25 mouse cellular contexts compared by ENCODE assay signal in the genomic region with DNA sequence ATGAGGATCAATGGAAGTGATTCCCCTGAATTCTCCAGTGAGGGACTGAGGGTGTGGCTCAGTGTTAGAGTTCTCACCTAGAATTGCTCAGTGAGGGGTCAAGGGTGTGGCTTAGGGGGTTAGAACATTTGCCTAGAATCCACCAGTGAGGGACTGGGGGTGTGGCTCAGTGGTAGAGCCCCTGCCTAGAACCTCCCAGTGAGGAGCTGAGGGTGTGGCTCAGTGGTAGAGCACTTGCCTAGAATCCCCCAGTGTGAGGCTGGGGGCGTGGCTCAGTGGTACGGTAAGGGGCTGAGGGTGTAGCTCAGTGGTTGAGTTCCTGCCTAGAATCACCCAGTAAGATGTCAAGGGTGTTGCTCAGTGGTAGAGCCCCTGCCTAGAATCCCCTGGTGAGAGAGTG. TPM values are rescaled to one million over a fixed set of nuclear protein-coding genes. Genes with fewer than 3 reads are reported as not detected.
DNase-seq lines count a peak whose midpoint lies in the region; ATAC-seq and TF ChIP-seq lines count a peak whose summit lies in the region.
"Had no signal": no experiment of that assay in that cellular context is flagged by ENCODE, and none has a peak within 500 bp of the region (broad histone marks: within the 10 kb centered on the region; RNA-seq: fewer than 3 reads in every experiment).

No protein-coding gene starts in this region.

- 73% methylated on average over 2 of the region's 2 CpGs for WGBS in embryonic facial prominence, embryonic 13.5 days
- WGBS in embryonic facial prominence, embryonic 10.5 days: 77% methylated on average over 2 of the region's 2 CpGs
- WGBS in hindbrain, embryonic 13.5 days: 78% methylated on average over 2 of the region's 2 CpGs
- WGBS in hindbrain, postnatal 0 days: 76% methylated on average over 2 of the region's 2 CpGs
- WGBS in stomach, embryonic 14.5 days: 74% methylated on average over 2 of the region's 2 CpGs
- 63% methylated on average over 2 of the region's 2 CpGs for WGBS in stomach, postnatal 0 days

- DNase-seq in embryonic facial prominence, embryonic 10.5 days (ENCODE audit: low spot score): no peak
- DNase-seq in hindbrain, postnatal 0 days (ENCODE audit: low spot score): no peak
- no peak for DNase-seq in stomach, postnatal 0 days (ENCODE audit: low spot score)
- DNase-seq in spleen, postnatal 14 days (ENCODE audit: low spot score in 2 of 2): no peak
- DNase-seq: adrenal gland, adult 8-10 months; adrenal gland, postnatal 36 days; B cell, adult 2 months; cerebellum, adult 2 months; cerebellum, postnatal 10 days; gastrocnemius, adult 2 months; gastrocnemius, postnatal 25 days; heart, postnatal 14 days had no signal

- H3K36me3 ChIP-seq in embryonic facial prominence, embryonic 13.5 days: no peaks in the 10 kb centered on the region
- H3K36me3 ChIP-seq in embryonic facial prominence, embryonic 10.5 days (replicated peaks): no peaks in the 10 kb centered on the region
- peaks cover 44% of the 10 kb centered on the region for H3K36me3 ChIP-seq in hindbrain, embryonic 13.5 days
- H3K36me3 ChIP-seq in hindbrain, postnatal 0 days (ENCODE audit: insufficient read depth, low read length): 0 out of 2 replicates have a peak, but pooled peaks cover 10% of the 10 kb centered on the region
- no peaks in the 10 kb centered on the region for H3K36me3 ChIP-seq in stomach, embryonic 14.5 days (ENCODE audit: control insufficient read depth, insufficient read depth, low read length)
- no peaks in the 10 kb centered on the region for H3K36me3 ChIP-seq in stomach, postnatal 0 days (ENCODE audit: control insufficient read depth, insufficient read depth, low read length)
- H3K36me3 ChIP-seq: heart, embryonic 15.5 days had no signal

- no peaks in the 10 kb centered on the region for H3K4me1 ChIP-seq in embryonic facial prominence, embryonic 13.5 days
- H3K4me1 ChIP-seq in embryonic facial prominence, embryonic 10.5 days: no peaks in the 10 kb centered on the region
- H3K4me1 ChIP-seq in hindbrain, embryonic 13.5 days (replicated peaks): no peaks in the 10 kb centered on the region
- H3K4me1 ChIP-seq in hindbrain, postnatal 0 days (ENCODE audit: insufficient read depth, low read length): no peaks in the 10 kb centered on the region
- H3K4me1 ChIP-seq in stomach, embryonic 14.5 days (ENCODE audit: control insufficient read depth, insufficient read depth, low read length): no peaks in the 10 kb centered on the region
- no peaks in the 10 kb centered on the region for H3K4me1 ChIP-seq in stomach, postnatal 0 days (replicated peaks; ENCODE audit: control insufficient read depth, insufficient read depth)
- H3K4me1 ChIP-seq: forebrain, embryonic 12.5 days; heart, embryonic 15.5 days; hindbrain, embryonic 10.5 days; hindbrain, embryonic 15.5 days had no signal

- no peaks in the 10 kb centered on the region; the same call in 1 of the 2 replicates for H3K27me3 ChIP-seq in embryonic facial prominence, embryonic 13.5 days
- H3K27me3 ChIP-seq in embryonic facial prominence, embryonic 10.5 days (replicated peaks; ENCODE audit: low read depth, poor library complexity, severe bottlenecking): 0 out of 2 replicates have a peak, but pooled peaks cover 4% of the 10 kb centered on the region
- peaks cover 12% of the 10 kb centered on the region; the same call in 1 of the 2 replicates for H3K27me3 ChIP-seq in hindbrain, embryonic 13.5 days
- H3K27me3 ChIP-seq in hindbrain, postnatal 0 days (ENCODE audit: insufficient read depth, low read length): no peaks in the 10 kb centered on the region
- H3K27me3 ChIP-seq in stomach, embryonic 14.5 days (ENCODE audit: control insufficient read depth, insufficient read depth, low read length): no peaks in the 10 kb centered on the region
- H3K27me3 ChIP-seq in stomach, postnatal 0 days (ENCODE audit: control insufficient read depth, insufficient read depth, low read length): no peaks in the 10 kb centered on the region
- H3K27me3 ChIP-seq: forebrain, embryonic 12.5 days; hindbrain, embryonic 15.5 days had no signal

- no peak for TF ChIP-seq EP300 in stomach, postnatal 0 days (optimal IDR thresholded peaks at IDR 0.05)

- H3K4me2 ChIP-seq in embryonic facial prominence, embryonic 13.5 days: no peak overlapping the region
- H3K4me2 ChIP-seq in hindbrain, embryonic 13.5 days: no peak overlapping the region
- no peak overlapping the region for H3K4me2 ChIP-seq in hindbrain, postnatal 0 days (ENCODE audit: low read depth, low read length)
- H3K4me2 ChIP-seq in stomach, embryonic 14.5 days (replicated peaks; ENCODE audit: low read depth, low read length): no peak overlapping the region
- H3K4me2 ChIP-seq in stomach, postnatal 0 days (replicated peaks; ENCODE audit: low read depth): no peak overlapping the region
- H3K4me2 ChIP-seq: forebrain, embryonic 12.5 days; heart, embryonic 11.5 days; heart, embryonic 15.5 days; hindbrain, embryonic 15.5 days had no signal

- no peaks in the 10 kb centered on the region for H3K9me3 ChIP-seq in embryonic facial prominence, embryonic 13.5 days
- H3K9me3 ChIP-seq in embryonic facial prominence, embryonic 10.5 days: no peaks in the 10 kb centered on the region
- no peaks in the 10 kb centered on the region for H3K9me3 ChIP-seq in hindbrain, embryonic 13.5 days
- H3K9me3 ChIP-seq in hindbrain, postnatal 0 days (ENCODE audit: low read length): no peaks in the 10 kb centered on the region
- H3K9me3 ChIP-seq in stomach, embryonic 14.5 days (ENCODE audit: control insufficient read depth, low read depth, low read length): no peaks in the 10 kb centered on the region
- H3K9me3 ChIP-seq in stomach, postnatal 0 days (ENCODE audit: control insufficient read depth, low read length): no peaks in the 10 kb centered on the region
- H3K9me3 ChIP-seq: forebrain, embryonic 12.5 days; heart, embryonic 15.5 days; hindbrain, embryonic 10.5 days; hindbrain, embryonic 15.5 days had no signal

- H3K4me3 ChIP-seq in embryonic facial prominence, embryonic 13.5 days: no peak overlapping the region
- H3K4me3 ChIP-seq in embryonic facial prominence, embryonic 10.5 days: no peak overlapping the region
- H3K4me3 ChIP-seq in hindbrain, embryonic 13.5 days: no peak overlapping the region
- no peak overlapping the region for H3K4me3 ChIP-seq in hindbrain, postnatal 0 days (ENCODE audit: low read length)
- H3K4me3 ChIP-seq in stomach, embryonic 14.5 days (ENCODE audit: low read depth, low read length): no peak overlapping the region
- no peak overlapping the region for H3K4me3 ChIP-seq in stomach, postnatal 0 days (ENCODE audit: low read depth, low read length)
- H3K4me3 ChIP-seq: forebrain, embryonic 12.5 days; gastrocnemius, adult 2 months; heart, embryonic 15.5 days; hindbrain, embryonic 10.5 days; hindbrain, embryonic 15.5 days had no signal

- peak; percentile 48; the same call in 1 of the 2 replicates for ATAC-seq in embryonic facial prominence, embryonic 13.5 days (ENCODE audit: insufficient number of reproducible peaks, insufficient read depth, low FRiP score, low TSS enrichment, low read depth)
- peak; percentile 48; the same call in 1 of the 2 replicates for ATAC-seq in hindbrain, embryonic 13.5 days (ENCODE audit: low FRiP score)
- ATAC-seq in hindbrain, postnatal 0 days: no peak
- ATAC-seq in stomach, embryonic 14.5 days (ENCODE audit: insufficient number of reproducible peaks, insufficient read depth, low FRiP score, low read depth): 0 out of 2 replicates have a peak, but pooled peaks have one; percentile 18
- no peak for ATAC-seq in stomach, postnatal 0 days (ENCODE audit: low FRiP score, low TSS enrichment)
- ATAC-seq: CD4-positive, CD25-positive, alpha-beta regulatory T cell, adult 4 months; inflammation-experienced regulatory T-cells, adult 6 months; intestine, postnatal 0 days had no signal

- no peak for TF ChIP-seq CTCF in hindbrain, postnatal 0 days (IDR thresholded peaks at IDR 0.05; ENCODE audit: low read depth)
- TF ChIP-seq CTCF in stomach, postnatal 0 days (IDR thresholded peaks at IDR 0.05; ENCODE audit: low read depth): no peak

- no peak overlapping the region for H3K9ac ChIP-seq in embryonic facial prominence, embryonic 13.5 days
- no peak overlapping the region for H3K9ac ChIP-seq in hindbrain, embryonic 13.5 days
- H3K9ac ChIP-seq in hindbrain, postnatal 0 days (replicated peaks; ENCODE audit: low read length): no peak overlapping the region
- no peak overlapping the region for H3K9ac ChIP-seq in stomach, embryonic 14.5 days (replicated peaks; ENCODE audit: low read depth, low read length)
- H3K9ac ChIP-seq in stomach, postnatal 0 days (ENCODE audit: low read length): no peak overlapping the region
- H3K9ac ChIP-seq: forebrain, embryonic 12.5 days; heart, embryonic 15.5 days; hindbrain, embryonic 15.5 days had no signal

- no peak overlapping the region for H3K27ac ChIP-seq in embryonic facial prominence, embryonic 13.5 days
- no peak overlapping the region for H3K27ac ChIP-seq in embryonic facial prominence, embryonic 10.5 days (replicated peaks)
- H3K27ac ChIP-seq in hindbrain, embryonic 13.5 days: no peak overlapping the region
- H3K27ac ChIP-seq in hindbrain, postnatal 0 days: no peak overlapping the region
- no peak overlapping the region for H3K27ac ChIP-seq in stomach, embryonic 14.5 days (ENCODE audit: low read length)
- no peak overlapping the region for H3K27ac ChIP-seq in stomach, postnatal 0 days (replicated peaks)
- H3K27ac ChIP-seq: forebrain, embryonic 12.5 days; gastrocnemius, adult 2 months; heart, embryonic 15.5 days; hindbrain, embryonic 10.5 days; hindbrain, embryonic 15.5 days had no signal

RNA-seq across cellular contexts. Expression of gene Dnaaf3, which starts 6.8 kb away (rescaled TPM):
- polyA plus RNA-seq in embryonic facial prominence, embryonic 13.5 days (2015; fragmentation: Nextera tagmentation; extraction: Ambion mirVana): 1.4 and 2.4 TPM in 2 replicates
- polyA plus RNA-seq in embryonic facial prominence, embryonic 10.5 days (2016; fragmentation: Nextera tagmentation; extraction: Ambion mirVana): 1.9 and 3.0 TPM in 2 replicates
- 2.0 and 2.8 TPM in 2 replicates for polyA plus RNA-seq in hindbrain, embryonic 13.5 days (2015; fragmentation: Nextera tagmentation; extraction: Ambion mirVana)
- 2.1 and 3.8 TPM in 2 replicates for total RNA-seq in hindbrain, postnatal 0 days (2014; rRNA removed)
- 2.0 and 2.6 TPM in 2 replicates for polyA plus RNA-seq in hindbrain, postnatal 0 days (2015; fragmentation: Nextera tagmentation; extraction: Ambion mirVana)
- 0.62 and 0.67 TPM in 2 replicates for polyA plus RNA-seq in stomach, embryonic 14.5 days (2014; fragmentation: Nextera tagmentation; extraction: Ambion mirVana)
- 0.89 and 0.98 TPM in 2 replicates for polyA plus RNA-seq in stomach, postnatal 0 days (2015; fragmentation: Nextera tagmentation; extraction: Ambion mirVana)
- total RNA-seq: gastrocnemius, adult 2 months; gastrocnemius, postnatal 25 days had no signal

RNA-seq across cellular contexts. Expression of gene Syt5, which starts 8.3 kb away (rescaled TPM):
- polyA plus RNA-seq in embryonic facial prominence, embryonic 13.5 days (2015; fragmentation: Nextera tagmentation; extraction: Ambion mirVana): 8.3 and 9.1 TPM in 2 replicates
- 4.3 and 5.6 TPM in 2 replicates for polyA plus RNA-seq in embryonic facial prominence, embryonic 10.5 days (2016; fragmentation: Nextera tagmentation; extraction: Ambion mirVana)
- polyA plus RNA-seq in hindbrain, embryonic 13.5 days (2015; fragmentation: Nextera tagmentation; extraction: Ambion mirVana): 78.7 and 82.6 TPM in 2 replicates
- 81.1 and 83.7 TPM in 2 replicates for total RNA-seq in hindbrain, postnatal 0 days (2014; rRNA removed)
- 103 and 106 TPM in 2 replicates for polyA plus RNA-seq in hindbrain, postnatal 0 days (2015; fragmentation: Nextera tagmentation; extraction: Ambion mirVana)
- polyA plus RNA-seq in stomach, embryonic 14.5 days (2014; fragmentation: Nextera tagmentation; extraction: Ambion mirVana): 8.1 and 10.0 TPM in 2 replicates
- 6.7 and 7.2 TPM in 2 replicates for polyA plus RNA-seq in stomach, postnatal 0 days (2015; fragmentation: Nextera tagmentation; extraction: Ambion mirVana)
- total RNA-seq: gastrocnemius, adult 2 months; granulocyte monocyte progenitor cell, adult 5-6 weeks; MEL had no signal

RNA-seq across cellular contexts. Expression of gene Tnni3, which starts 15.0 kb away (rescaled TPM):
- 4.7 and 11.8 TPM in 2 replicates for polyA plus RNA-seq in embryonic facial prominence, embryonic 13.5 days (2015; fragmentation: Nextera tagmentation; extraction: Ambion mirVana)
- polyA plus RNA-seq in embryonic facial prominence, embryonic 10.5 days (2016; fragmentation: Nextera tagmentation; extraction: Ambion mirVana): 2.7 and 3.6 TPM in 2 replicates
- polyA plus RNA-seq in hindbrain, embryonic 13.5 days (2015; fragmentation: Nextera tagmentation; extraction: Ambion mirVana): 3.8 and 3.9 TPM in 2 replicates
- total RNA-seq in hindbrain, postnatal 0 days (2014; rRNA removed): 1.9 TPM in 1 of 2 replicates, not detected in the other
- 2.1 and 3.9 TPM in 2 replicates for polyA plus RNA-seq in hindbrain, postnatal 0 days (2015; fragmentation: Nextera tagmentation; extraction: Ambion mirVana)
- polyA plus RNA-seq in stomach, embryonic 14.5 days (2014; fragmentation: Nextera tagmentation; extraction: Ambion mirVana): 2.9 and 3.3 TPM in 2 replicates
- 24.4 and 30.4 TPM in 2 replicates for polyA plus RNA-seq in stomach, postnatal 0 days (2015; fragmentation: Nextera tagmentation; extraction: Ambion mirVana)

RNA-seq across cellular contexts. Expression of gene Tnnt1, which starts 22.8 kb away (rescaled TPM):
- polyA plus RNA-seq in embryonic facial prominence, embryonic 13.5 days (2015; fragmentation: Nextera tagmentation; extraction: Ambion mirVana): 57.6 and 63.3 TPM in 2 replicates
- 8.3 and 10.4 TPM in 2 replicates for polyA plus RNA-seq in embryonic facial prominence, embryonic 10.5 days (2016; fragmentation: Nextera tagmentation; extraction: Ambion mirVana)
- polyA plus RNA-seq in hindbrain, embryonic 13.5 days (2015; fragmentation: Nextera tagmentation; extraction: Ambion mirVana): 7.4 and 7.5 TPM in 2 replicates
- total RNA-seq in hindbrain, postnatal 0 days (2014; rRNA removed): 0.93 and 3.5 TPM in 2 replicates
- 2.9 and 3.6 TPM in 2 replicates for polyA plus RNA-seq in hindbrain, postnatal 0 days (2015; fragmentation: Nextera tagmentation; extraction: Ambion mirVana)
- polyA plus RNA-seq in stomach, embryonic 14.5 days (2014; fragmentation: Nextera tagmentation; extraction: Ambion mirVana): 31.9 and 33.5 TPM in 2 replicates
- polyA plus RNA-seq in stomach, postnatal 0 days (2015; fragmentation: Nextera tagmentation; extraction: Ambion mirVana): 15.5 and 16.5 TPM in 2 replicates

RNA-seq across cellular contexts. Expression of gene Ppp1r12c, which starts 37.5 kb away (rescaled TPM):
- 45.9 and 48.2 TPM in 2 replicates for polyA plus RNA-seq in embryonic facial prominence, embryonic 13.5 days (2015; fragmentation: Nextera tagmentation; extraction: Ambion mirVana)
- 35.5 and 40.5 TPM in 2 replicates for polyA plus RNA-seq in embryonic facial prominence, embryonic 10.5 days (2016; fragmentation: Nextera tagmentation; extraction: Ambion mirVana)
- polyA plus RNA-seq in hindbrain, embryonic 13.5 days (2015; fragmentation: Nextera tagmentation; extraction: Ambion mirVana): 39.6 and 49.7 TPM in 2 replicates
- total RNA-seq in hindbrain, postnatal 0 days (2014; rRNA removed): 88.2 and 109 TPM in 2 replicates
- polyA plus RNA-seq in hindbrain, postnatal 0 days (2015; fragmentation: Nextera tagmentation; extraction: Ambion mirVana): 33.9 and 42.0 TPM in 2 replicates
- 47.2 and 61.0 TPM in 2 replicates for polyA plus RNA-seq in stomach, embryonic 14.5 days (2014; fragmentation: Nextera tagmentation; extraction: Ambion mirVana)
- 39.5 and 44.4 TPM in 2 replicates for polyA plus RNA-seq in stomach, postnatal 0 days (2015; fragmentation: Nextera tagmentation; extraction: Ambion mirVana)

Comparison
In these comparisons a context has a peak if more than half of its experiments do, and no peak if none do; other contexts are left out.
1. ATAC-seq: peak in embryonic facial prominence, embryonic 13.5 days (single experiment), hindbrain, embryonic 13.5 days (single experiment) and stomach, embryonic 14.5 days (single experiment); none in hindbrain, postnatal 0 days (single experiment) and stomach, postnatal 0 days (single experiment).